Mouse (Mus musculus) hindbrain, embryonic 12.5 days (tissue): ENCODE data around the gene Gm20422. TPM values are rescaled to one million over a fixed set of nuclear protein-coding genes. Genes with fewer than 3 reads are reported as not detected.
A peak's percentile ranks its signal among the peaks of the same experiment; 100 is the strongest.

ENCODE experiments used
- ATAC-seq: fragments of 200-750 bp; cut with Nextera tagmentation; 2 replicates; pipeline ENCODE4 v1.8.0; 2017; ENCODE audit warnings: moderate TSS enrichment; ENCODE audit not compliant: low FRiP score
- H3K27ac ChIP-seq: fragments of 300-500 bp; sonication (generic); 2 replicates; pipeline ENCODE4 v1.5.1; 2016; ENCODE audit warnings: mild to moderate bottlenecking
- H3K27me3 ChIP-seq: fragments of 300-500 bp; sonication (generic); 2 replicates; pipeline ENCODE4 v1.6.1; 2016; ENCODE audit warnings: mild to moderate bottlenecking
- H3K36me3 ChIP-seq: fragments of 300-500 bp; sonication (generic); 2 replicates; pipeline ENCODE4 v1.6.1; 2016; ENCODE audit warnings: mild to moderate bottlenecking
- H3K4me1 ChIP-seq: fragments of 300-500 bp; sonication (generic); 2 replicates; pipeline ENCODE4 v1.6.1; 2016
- H3K4me2 ChIP-seq: fragments of 300-500 bp; sonication (generic); replicated peaks from 2 replicates; pipeline ENCODE4 v1.6.1; 2016; ENCODE audit warnings: mild to moderate bottlenecking
- H3K4me3 ChIP-seq: fragments of 300-500 bp; sonication (generic); 2 replicates; pipeline ENCODE4 v1.5.1; 2016; ENCODE audit warnings: mild to moderate bottlenecking
- H3K9ac ChIP-seq: fragments of 300-500 bp; sonication (generic); 2 replicates; pipeline ENCODE4 v1.6.1; 2016; ENCODE audit warnings: mild to moderate bottlenecking, moderate library complexity
- H3K9me3 ChIP-seq: fragments of 300-500 bp; sonication (generic); replicated peaks from 2 replicates; pipeline ENCODE4 v1.6.1; 2016; ENCODE audit warnings: mild to moderate bottlenecking
- WGBS: fragments of 180-500 bp; shearing (Covaris S2); methylation state at CpG from one replicate; pipeline ENCODE4 v1.1.7; 2016; 5-methylcytosine and 5-hydroxymethylcytosine counted together
- polyA plus RNA-seq: library from polyadenylated mRNA; unstranded; fragments of >200 nt; fragmentation: Nextera tagmentation; extraction: Ambion mirVana; gene quantifications from 2 replicates; pipeline ENCODE4 v1.2.1, GENCODE M21; 2016

Gene Gm20422
- 1.2 TPM in 1 of 2 replicates, not detected in the other for polyA plus RNA-seq

- WGBS: under 1% methylated on average over 41 of the region's 41 CpGs
- H3K9ac ChIP-seq: peak within 1 kb of the TSS; percentile 90
Observed at GRCm38 (mm10) chr8:69774503-69775148, at the start of gene Gm20422. Gene Gm20422, minus strand, starts transcription at chr8:69774886.

GRCm38 (mm10) chr8:69822386-69823191, 47.9 kb upstream of the Gm20422 start, which contains the start of gene Lpar2:
Gene Lpar2, plus strand, starts transcription at chr8:69822429.
- WGBS: under 1% methylated on average over 32 of the region's 35 CpGs
- Histone ChIP-seq H3K36me3 (peaks cover 40% of the 10 kb centered on the region), H3K4me2 (peak within 1 kb of the TSS; percentile 79), H3K27me3 (no peaks in the 10 kb centered on the region), H3K4me1 (peaks cover 32% of the 10 kb centered on the region), H3K9me3 (no peaks in the 10 kb centered on the region), H3K4me3 (peak within 1 kb of the TSS; percentile 45), H3K9ac (peak within 1 kb of the TSS; percentile 58), H3K27ac (peak within 1 kb of the TSS; percentile 58)
- peak; percentile 80 for ATAC-seq

More at GRCm38 (mm10) chr8:69774503-69775148, at the start of gene Gm20422:
- H3K36me3 ChIP-seq: peaks cover under 1% of the 10 kb centered on the region
- no peaks in the 10 kb centered on the region for H3K9me3 ChIP-seq
- peak within 1 kb of the TSS; percentile 74 for H3K4me3 ChIP-seq
- peak within 1 kb of the TSS; percentile 100 for H3K27ac ChIP-seq
- peaks cover 17% of the 10 kb centered on the region for H3K4me1 ChIP-seq
- H3K4me2 ChIP-seq: peak within 1 kb of the TSS; percentile 66
- H3K27me3 ChIP-seq: no peaks in the 10 kb centered on the region
- peak; percentile 99 for ATAC-seq

DNA sequence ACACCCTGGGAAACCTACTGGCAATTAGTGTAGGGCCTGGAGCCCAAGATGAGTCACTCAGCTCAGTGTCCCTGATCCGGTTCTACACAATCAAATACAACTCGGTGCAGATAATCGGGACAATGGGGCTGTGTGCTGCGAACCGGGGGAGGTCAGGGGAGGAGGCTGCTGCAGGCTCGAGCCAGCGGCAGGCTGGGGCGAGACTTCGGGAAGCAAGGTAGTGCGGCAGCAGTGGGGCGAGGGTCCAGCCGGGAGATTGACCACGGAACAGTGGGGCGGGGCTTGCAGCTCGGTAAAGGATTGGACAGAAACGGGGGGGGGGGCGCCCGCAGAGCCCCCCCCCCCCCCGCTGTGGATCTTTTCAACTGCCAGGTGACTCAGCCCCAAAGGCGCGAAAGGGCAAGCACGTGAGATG, 47.3 kb upstream of the Gm20422 start:
- peak; percentile 71 for ATAC-seq

GRCm38 (mm10) chr8:69820466-69820865, 45.8 kb upstream of the Gm20422 start:
- Histone ChIP-seq H3K4me1 (peaks cover 32% of the 10 kb centered on the region), H3K36me3 (peaks cover 44% of the 10 kb centered on the region), H3K27ac (no peak overlapping the region), H3K4me2 (no peak overlapping the region), H3K9ac (no peak overlapping the region), H3K27me3 (no peaks in the 10 kb centered on the region), H3K9me3 (no peaks in the 10 kb centered on the region), H3K4me3 (no peak overlapping the region)
- ATAC-seq: no peak
- 83% methylated on average over 9 of the region's 9 CpGs for WGBS

More for the DNA sequence above, 47.3 kb upstream of the Gm20422 start:
- Histone ChIP-seq H3K4me1 (peaks cover 32% of the 10 kb centered on the region), H3K4me3 (peak overlapping the region; percentile 45), H3K27me3 (no peaks in the 10 kb centered on the region), H3K9me3 (no peaks in the 10 kb centered on the region), H3K27ac (peak overlapping the region; percentile 58), H3K9ac (peak overlapping the region; percentile 58), H3K4me2 (peak overlapping the region; percentile 79), H3K36me3 (peaks cover 43% of the 10 kb centered on the region)
- under 1% methylated on average over 11 of the region's 22 CpGs for WGBS

DNA sequence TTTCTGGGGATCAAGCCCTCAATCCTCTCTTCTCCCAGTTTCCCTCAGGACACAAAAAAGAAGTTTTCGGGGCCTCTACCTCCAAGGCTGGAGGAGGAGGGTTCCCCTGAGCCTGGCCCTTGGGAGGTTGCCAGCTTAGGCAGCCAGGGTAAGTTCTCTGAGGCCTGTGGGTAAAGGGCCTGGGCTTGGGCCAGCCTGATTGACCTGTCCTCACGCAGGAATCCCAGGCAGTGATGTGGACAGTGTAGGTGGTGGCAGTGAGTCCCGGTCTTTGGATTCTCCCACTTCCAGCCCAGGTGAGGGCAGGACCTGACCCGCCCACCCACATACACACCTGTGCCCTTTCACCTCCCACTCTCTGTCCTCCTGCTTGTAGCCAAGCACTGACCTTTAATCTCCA, 40.7 kb upstream of the Gm20422 start:
- Histone ChIP-seq H3K27me3 (no peaks in the 10 kb centered on the region), H3K4me2 (no peak overlapping the region), H3K9ac (no peak overlapping the region), H3K36me3 (peaks cover 65% of the 10 kb centered on the region), H3K27ac (no peak overlapping the region), H3K4me3 (no peak overlapping the region), H3K9me3 (no peaks in the 10 kb centered on the region; the same call in 1 of the 2 replicates), H3K4me1 (no peaks in the 10 kb centered on the region)
- ATAC-seq: no peak
- WGBS: 97% methylated on average over 4 of the region's 4 CpGs

DNA sequence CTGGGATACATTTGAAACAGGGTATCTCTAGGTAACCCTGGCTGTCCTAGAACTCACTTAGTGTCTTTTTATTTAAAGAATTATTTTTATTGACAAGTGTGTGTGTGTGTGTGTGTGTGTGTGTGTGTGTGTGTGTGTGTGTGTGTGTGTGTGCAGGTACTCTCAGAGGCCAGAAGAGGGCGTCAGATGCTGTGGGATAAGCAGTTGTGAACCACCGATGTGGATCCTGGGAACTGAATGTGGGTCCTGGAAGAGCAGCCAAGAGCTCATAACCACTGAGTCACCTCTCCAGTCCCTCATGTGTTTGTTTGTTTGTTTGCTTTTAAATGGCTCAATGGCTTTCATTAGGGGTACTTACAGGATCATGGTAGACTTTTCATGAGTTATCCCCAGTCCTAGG, 40.2 kb upstream of the Gm20422 start:
- Histone ChIP-seq H3K4me3 (no peak overlapping the region), H3K36me3 (peaks cover 65% of the 10 kb centered on the region), H3K4me1 (no peaks in the 10 kb centered on the region), H3K9ac (no peak overlapping the region), H3K9me3 (no peaks in the 10 kb centered on the region; the same call in 1 of the 2 replicates), H3K27ac (no peak overlapping the region), H3K27me3 (no peaks in the 10 kb centered on the region), H3K4me2 (no peak overlapping the region)
- WGBS: 100% methylated on average over 2 of the region's 2 CpGs
- ATAC-seq: no peak

DNA sequence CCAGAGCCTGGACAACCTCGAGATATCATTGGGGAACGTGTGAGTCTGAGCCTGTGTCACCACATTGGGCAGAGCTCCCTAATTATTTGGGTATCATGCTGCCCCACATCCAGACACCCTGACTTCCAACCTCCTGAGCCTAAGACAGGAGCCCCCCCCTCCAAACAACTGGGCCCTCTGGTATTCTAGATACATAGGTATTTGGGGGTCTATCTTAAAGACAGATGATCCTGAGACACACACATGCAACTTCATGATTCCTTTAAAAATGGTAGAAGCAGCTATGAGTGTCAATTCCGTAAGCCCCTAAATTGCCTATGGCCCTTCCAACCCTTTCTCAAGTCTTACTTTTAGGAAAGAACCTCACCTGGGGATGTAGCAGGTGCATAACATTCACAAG, 35.1 kb upstream of the Gm20422 start:
- no peaks in the 10 kb centered on the region for H3K27me3 ChIP-seq
- H3K27ac ChIP-seq: no peak overlapping the region
- H3K9me3 ChIP-seq: no peaks in the 10 kb centered on the region; the same call in 1 of the 2 replicates
- peak overlapping the region; percentile 44; the same call in 1 of the 2 replicates for H3K4me3 ChIP-seq
- H3K36me3 ChIP-seq: peaks cover 58% of the 10 kb centered on the region
- peak overlapping the region; percentile 35; the same call in 1 of the 2 replicates for H3K9ac ChIP-seq
- WGBS: 68% methylated on average over 3 of the region's 3 CpGs
- peaks cover 13% of the 10 kb centered on the region for H3K4me1 ChIP-seq
- peak overlapping the region; percentile 67 for H3K4me2 ChIP-seq
- ATAC-seq: no peak

- H3K36me3 ChIP-seq: peaks cover 57% of the 10 kb centered on the region
- H3K27ac ChIP-seq: peak overlapping the region; percentile 45
- peaks cover 13% of the 10 kb centered on the region for H3K4me1 ChIP-seq
- no peaks in the 10 kb centered on the region for H3K9me3 ChIP-seq
- peak; percentile 74 for ATAC-seq
- H3K4me3 ChIP-seq: peak overlapping the region; percentile 44
- peak overlapping the region; percentile 62 for H3K9ac ChIP-seq
- H3K27me3 ChIP-seq: no peaks in the 10 kb centered on the region
- 1% methylated on average over 23 of the region's 23 CpGs for WGBS
- H3K4me2 ChIP-seq: peak overlapping the region; percentile 67
Observed at GRCm38 (mm10) chr8:69808864-69809403, 34.2 kb upstream of the Gm20422 start.

DNA sequence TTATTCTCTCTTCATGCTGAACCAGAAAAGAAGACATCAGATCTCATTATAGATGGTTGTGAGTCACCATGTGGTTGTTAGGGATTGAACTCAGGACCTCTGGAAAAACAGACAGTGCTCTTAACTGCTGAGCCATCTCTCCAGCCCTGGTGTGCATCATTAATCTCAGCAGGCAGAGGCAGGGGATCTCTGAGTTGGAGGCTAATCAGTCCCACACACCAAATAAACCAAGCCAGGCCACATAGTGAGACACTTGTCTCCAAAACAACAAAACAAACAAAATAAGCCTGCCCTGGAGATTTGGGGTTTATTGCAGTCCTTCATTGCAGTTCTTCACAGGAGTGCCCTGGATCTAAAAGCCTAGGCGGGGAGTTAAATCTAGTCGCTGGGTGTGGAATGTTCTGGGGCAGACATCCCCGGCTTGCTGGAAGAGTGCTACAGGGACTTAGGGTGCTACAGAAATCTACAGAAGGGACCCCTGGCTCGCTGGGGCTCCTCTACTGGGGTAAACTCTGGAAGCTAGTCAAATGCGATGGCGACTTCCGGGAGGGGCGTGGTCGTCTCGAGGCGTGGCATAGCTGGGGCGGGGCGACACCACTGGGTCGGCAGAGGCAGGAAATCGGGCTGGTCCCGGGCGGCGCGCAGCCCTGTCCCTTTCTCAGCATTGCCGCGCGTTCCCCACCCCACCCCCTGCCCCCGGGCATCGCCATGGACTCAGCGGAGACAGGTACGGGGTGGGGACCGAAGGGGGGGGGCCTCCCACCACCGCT, 33.6 kb upstream of the Gm20422 start, which contains the start of gene Gmip:
TSS of gene Gmip (plus strand) at position 586 of the 770 bp plus-strand sequence.
- Histone ChIP-seq H3K27ac (peak within 1 kb of the TSS; percentile 45), H3K4me1 (peaks cover 13% of the 10 kb centered on the region), H3K9ac (peak within 1 kb of the TSS; percentile 62), H3K27me3 (no peaks in the 10 kb centered on the region), H3K4me2 (peak within 1 kb of the TSS; percentile 67), H3K4me3 (peak within 1 kb of the TSS; percentile 44), H3K36me3 (peaks cover 57% of the 10 kb centered on the region), H3K9me3 (no peaks in the 10 kb centered on the region)
- 7% methylated on average over 24 of the region's 28 CpGs for WGBS
- ATAC-seq: peak; percentile 75

DNA sequence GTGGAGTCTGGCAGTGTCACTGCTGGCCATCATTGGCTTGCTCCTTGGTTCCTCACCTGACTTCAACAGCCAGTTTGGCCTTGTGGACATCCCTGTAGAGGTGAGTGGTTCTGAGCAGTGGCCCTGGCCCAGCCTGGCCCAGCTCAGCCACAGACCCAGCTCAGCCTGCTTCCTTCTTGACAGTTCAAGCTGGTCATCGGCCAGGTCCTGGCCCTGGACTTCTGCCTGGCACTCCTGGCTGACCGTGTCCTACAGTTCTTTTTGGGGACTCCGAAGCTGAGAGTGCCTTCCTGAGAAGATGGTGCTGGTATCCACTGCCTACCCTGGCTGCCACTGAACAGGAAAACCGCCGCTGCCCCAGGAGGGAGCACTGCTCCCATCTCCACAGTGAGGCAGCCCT, 32.5 kb upstream of the Gm20422 start:
- Histone ChIP-seq H3K4me1 (peaks cover 13% of the 10 kb centered on the region), H3K9ac (no peak overlapping the region), H3K9me3 (no peaks in the 10 kb centered on the region), H3K27me3 (no peaks in the 10 kb centered on the region), H3K4me2 (no peak overlapping the region), H3K27ac (no peak overlapping the region), H3K4me3 (no peak overlapping the region), H3K36me3 (peaks cover 67% of the 10 kb centered on the region)
- ATAC-seq: no peak
- 98% methylated on average over 5 of the region's 5 CpGs for WGBS

DNA sequence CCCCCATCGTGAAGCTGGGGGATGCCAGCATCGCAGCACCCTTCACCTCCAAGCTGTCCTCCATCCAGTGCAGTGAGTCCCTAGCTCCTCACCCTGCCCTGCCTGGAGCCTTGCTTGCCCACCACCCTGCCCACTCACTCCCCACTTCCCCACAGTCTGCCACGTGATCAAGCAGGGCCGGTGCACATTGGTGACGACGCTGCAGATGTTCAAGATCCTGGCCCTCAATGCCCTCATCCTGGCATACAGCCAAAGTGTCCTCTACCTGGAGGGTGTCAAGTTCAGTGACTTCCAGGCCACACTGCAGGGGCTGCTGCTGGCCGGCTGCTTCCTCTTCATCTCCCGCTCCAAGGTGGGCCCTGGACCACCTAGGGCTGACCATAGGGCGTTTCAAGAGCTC, 30.8 kb upstream of the Gm20422 start:
- no peak overlapping the region for H3K4me3 ChIP-seq
- no peak overlapping the region for H3K4me2 ChIP-seq
- no peak overlapping the region for H3K27ac ChIP-seq
- H3K36me3 ChIP-seq: peaks cover 73% of the 10 kb centered on the region
- ATAC-seq: no peak
- no peaks in the 10 kb centered on the region for H3K9me3 ChIP-seq
- peaks cover 13% of the 10 kb centered on the region for H3K4me1 ChIP-seq
- H3K27me3 ChIP-seq: no peaks in the 10 kb centered on the region
- H3K9ac ChIP-seq: no peak overlapping the region
- WGBS: 94% methylated on average over 9 of the region's 9 CpGs
